Comparison of ENCODE assay signal across 7 mouse cellular contexts in genomic region chr7:73400051-73400916, GRCm38 (mm10). TPM values are rescaled to one million over a fixed set of nuclear protein-coding genes. Genes with fewer than 3 reads are reported as not detected.
DNase-seq lines count a peak whose midpoint lies in the region; ATAC-seq lines count a peak whose summit lies in the region.

No protein-coding gene starts in this region.

- H3K4me2 ChIP-seq in neural tube, embryonic 11.5 days (ENCODE audit: low read depth): peak overlapping the region; percentile 59
- peak overlapping the region; percentile 47 for H3K4me2 ChIP-seq in embryonic facial prominence, embryonic 15.5 days (replicated peaks)
- peak overlapping the region; percentile 56 for H3K4me2 ChIP-seq in limb, embryonic 12.5 days
- H3K4me2 ChIP-seq in stomach, embryonic 16.5 days (ENCODE audit: low read depth, low read length): peak overlapping the region; percentile 45

- peak; percentile 85 for ATAC-seq in neural tube, embryonic 11.5 days (ENCODE audit: insufficient read depth, low FRiP score, low TSS enrichment)
- ATAC-seq in embryonic facial prominence, embryonic 15.5 days (ENCODE audit: insufficient number of reproducible peaks, low FRiP score, low TSS enrichment, low read depth): peak; percentile 17; the same call in 1 of the 2 replicates
- ATAC-seq in limb, embryonic 12.5 days (ENCODE audit: insufficient number of reproducible peaks, insufficient read depth, low FRiP score, low TSS enrichment, low read depth): peak; percentile 67
- ATAC-seq in stomach, embryonic 16.5 days (ENCODE audit: insufficient read depth, low FRiP score): no peak

- H3K4me1 ChIP-seq in neural tube, embryonic 11.5 days (ENCODE audit: control insufficient read depth, insufficient read depth, low read length): peaks cover 73% of the 10 kb centered on the region
- H3K4me1 ChIP-seq in embryonic facial prominence, embryonic 15.5 days: peaks cover 77% of the 10 kb centered on the region
- peaks cover 78% of the 10 kb centered on the region for H3K4me1 ChIP-seq in limb, embryonic 12.5 days (replicated peaks)
- H3K4me1 ChIP-seq in stomach, embryonic 16.5 days (ENCODE audit: control insufficient read depth, insufficient read depth, low read length): peaks cover 32% of the 10 kb centered on the region

- DNase-seq in neural tube, embryonic 11.5 days (ENCODE audit: low spot score): peak; percentile 81
- no peak for DNase-seq in neural tube, embryonic 10.5 days (ENCODE audit: extremely low spot score, low spot score)
- DNase-seq in layer of hippocampus, postnatal 25 days (ENCODE audit: extremely low spot score in 1 of 2, low spot score in 1 of 2): no peak
- no peak for DNase-seq in urinary bladder, adult 18-20 months (ENCODE audit: low spot score in 2 of 2)

- no peaks in the 10 kb centered on the region for H3K9me3 ChIP-seq in neural tube, embryonic 11.5 days (ENCODE audit: control insufficient read depth, low read length)
- no peaks in the 10 kb centered on the region for H3K9me3 ChIP-seq in embryonic facial prominence, embryonic 15.5 days (replicated peaks)
- H3K9me3 ChIP-seq in limb, embryonic 12.5 days: 0 out of 2 replicates have a peak, but pooled peaks cover 5% of the 10 kb centered on the region
- H3K9me3 ChIP-seq in stomach, embryonic 16.5 days (replicated peaks; ENCODE audit: control insufficient read depth, low read length): no peaks in the 10 kb centered on the region

- H3K27me3 ChIP-seq in neural tube, embryonic 11.5 days (ENCODE audit: control insufficient read depth, insufficient read depth, low read length): no peaks in the 10 kb centered on the region
- H3K27me3 ChIP-seq in embryonic facial prominence, embryonic 15.5 days: no peaks in the 10 kb centered on the region
- H3K27me3 ChIP-seq in limb, embryonic 12.5 days: no peaks in the 10 kb centered on the region
- no peaks in the 10 kb centered on the region for H3K27me3 ChIP-seq in stomach, embryonic 16.5 days (ENCODE audit: control insufficient read depth, insufficient read depth, low read length)

- H3K36me3 ChIP-seq in neural tube, embryonic 11.5 days (ENCODE audit: control insufficient read depth, insufficient read depth, low read length): peaks cover 2% of the 10 kb centered on the region
- no peaks in the 10 kb centered on the region for H3K36me3 ChIP-seq in embryonic facial prominence, embryonic 15.5 days
- H3K36me3 ChIP-seq in limb, embryonic 12.5 days: peaks cover 40% of the 10 kb centered on the region
- no peaks in the 10 kb centered on the region; the same call in 1 of the 2 replicates for H3K36me3 ChIP-seq in stomach, embryonic 16.5 days (ENCODE audit: control insufficient read depth, insufficient read depth, low read length)

- no peak overlapping the region for H3K9ac ChIP-seq in neural tube, embryonic 11.5 days (ENCODE audit: low read length)
- no peak overlapping the region for H3K9ac ChIP-seq in embryonic facial prominence, embryonic 15.5 days
- no peak overlapping the region for H3K9ac ChIP-seq in limb, embryonic 12.5 days (replicated peaks)
- H3K9ac ChIP-seq in stomach, embryonic 16.5 days (ENCODE audit: low read length): no peak overlapping the region

- WGBS in neural tube, embryonic 11.5 days: 7% methylated on average over 20 of the region's 20 CpGs
- WGBS in embryonic facial prominence, embryonic 15.5 days: 26% methylated on average over 20 of the region's 20 CpGs
- WGBS in limb, embryonic 12.5 days: 11% methylated on average over 20 of the region's 20 CpGs
- 32% methylated on average over 20 of the region's 20 CpGs for WGBS in stomach, embryonic 16.5 days

- peak overlapping the region; percentile 87 for H3K27ac ChIP-seq in neural tube, embryonic 11.5 days (ENCODE audit: low read depth, low read length)
- no peak overlapping the region for H3K27ac ChIP-seq in embryonic facial prominence, embryonic 15.5 days (replicated peaks)
- H3K27ac ChIP-seq in limb, embryonic 12.5 days: peak overlapping the region; percentile 62
- H3K27ac ChIP-seq in stomach, embryonic 16.5 days (ENCODE audit: low read length): no peak overlapping the region

- peak overlapping the region; percentile 22 for H3K4me3 ChIP-seq in neural tube, embryonic 11.5 days (ENCODE audit: low read depth, low read length)
- peak overlapping the region; percentile 24 for H3K4me3 ChIP-seq in embryonic facial prominence, embryonic 15.5 days (replicated peaks)
- H3K4me3 ChIP-seq in limb, embryonic 12.5 days (replicated peaks): peak overlapping the region; percentile 21
- H3K4me3 ChIP-seq in stomach, embryonic 16.5 days (replicated peaks; ENCODE audit: low read length): peak overlapping the region; percentile 20

RNA-seq across cellular contexts. Expression of gene Rgma, which starts 25.0 kb away (rescaled TPM):
- polyA plus RNA-seq in neural tube, embryonic 11.5 days (2014; fragmentation: Nextera tagmentation; extraction: Ambion mirVana): 48.9 and 50.1 TPM in 2 replicates
- 23.0 and 24.1 TPM in 2 replicates for polyA plus RNA-seq in embryonic facial prominence, embryonic 15.5 days (2015; fragmentation: Nextera tagmentation; extraction: Ambion mirVana)
- polyA plus RNA-seq in limb, embryonic 12.5 days (2016; fragmentation: Nextera tagmentation; extraction: Ambion mirVana): 24.1 and 26.7 TPM in 2 replicates
- polyA plus RNA-seq in stomach, embryonic 16.5 days (2015; fragmentation: Nextera tagmentation; extraction: Ambion mirVana): 10.7 and 11.7 TPM in 2 replicates
- total RNA-seq in layer of hippocampus, postnatal 25 days (2021): 10 to 100 TPM; 50.7 to 62.6 TPM

Comparison
In these comparisons a context has a peak if more than half of its experiments do, and no peak if none do; other contexts are left out.
1. H3K27ac ChIP-seq: peak in neural tube, embryonic 11.5 days (single experiment) and limb, embryonic 12.5 days (single experiment); none in embryonic facial prominence, embryonic 15.5 days (single experiment) and stomach, embryonic 16.5 days (single experiment).
2. Peak in every context shown above with its lines, with median percentiles within 50 percentile points of each other: H3K4me2 ChIP-seq and H3K4me3 ChIP-seq.